Mouse (Mus musculus) lung, embryonic 15.5 days (tissue): ENCODE measurements around the gene Olfr373. TPM values are rescaled to one million over a fixed set of nuclear protein-coding genes. Genes with fewer than 3 reads are reported as not detected.

ENCODE experiments used
- ATAC-seq: fragments of 200-750 bp; cut with Nextera tagmentation; 2 replicates; pipeline ENCODE4 v1.8.0; 2017; ENCODE audit warnings: moderate number of reproducible peaks, borderline replicate concordance; ENCODE audit not compliant: low FRiP score, low TSS enrichment; ENCODE audit errors: extremely low read depth
- H3K27ac ChIP-seq: fragments of 300-500 bp; sonication (generic); 2 replicates; pipeline ENCODE4 v1.5.1; 2015; ENCODE audit warnings: moderate library complexity, mild to moderate bottlenecking, inconsistent platforms
- H3K27me3 ChIP-seq: fragments of 300-500 bp; sonication (generic); 2 replicates; pipeline ENCODE4 v1.6.1; 2015; ENCODE audit warnings: inconsistent platforms
- H3K36me3 ChIP-seq: fragments of 300-500 bp; sonication (generic); 2 replicates; pipeline ENCODE4 v1.6.1; 2015; ENCODE audit warnings: inconsistent platforms
- H3K4me1 ChIP-seq: fragments of 300-500 bp; sonication (generic); 2 replicates; pipeline ENCODE4 v1.6.1; 2015; ENCODE audit warnings: inconsistent platforms
- H3K4me2 ChIP-seq: fragments of 300-500 bp; sonication (generic); 2 replicates; pipeline ENCODE4 v1.6.1; 2015; ENCODE audit warnings: inconsistent platforms, mild to moderate bottlenecking, moderate library complexity
- H3K4me3 ChIP-seq: fragments of 300-500 bp; sonication (generic); 2 replicates; pipeline ENCODE4 v1.5.1; 2015; ENCODE audit warnings: mild to moderate bottlenecking, inconsistent platforms
- H3K9ac ChIP-seq: fragments of 300-500 bp; sonication (generic); 2 replicates; pipeline ENCODE4 v1.6.1; 2015; ENCODE audit warnings: inconsistent platforms
- H3K9me3 ChIP-seq: fragments of 300-500 bp; sonication (generic); 2 replicates; pipeline ENCODE4 v1.6.1; 2016; ENCODE audit warnings: inconsistent platforms
- WGBS: fragments of 180-500 bp; shearing (Covaris S2); methylation state at CpG from one replicate; pipeline ENCODE4 v1.1.7; 2015; 5-methylcytosine and 5-hydroxymethylcytosine counted together
- polyA plus RNA-seq: library from polyadenylated mRNA; unstranded; fragments of >200 nt; fragmentation: Nextera tagmentation; extraction: Ambion mirVana; gene quantifications from 2 replicates; pipeline ENCODE4 v1.2.1, GENCODE M21; 2015

Gene Olfr373
- polyA plus RNA-seq, 1 experiment from 2014 or later, result not detected

DNA sequence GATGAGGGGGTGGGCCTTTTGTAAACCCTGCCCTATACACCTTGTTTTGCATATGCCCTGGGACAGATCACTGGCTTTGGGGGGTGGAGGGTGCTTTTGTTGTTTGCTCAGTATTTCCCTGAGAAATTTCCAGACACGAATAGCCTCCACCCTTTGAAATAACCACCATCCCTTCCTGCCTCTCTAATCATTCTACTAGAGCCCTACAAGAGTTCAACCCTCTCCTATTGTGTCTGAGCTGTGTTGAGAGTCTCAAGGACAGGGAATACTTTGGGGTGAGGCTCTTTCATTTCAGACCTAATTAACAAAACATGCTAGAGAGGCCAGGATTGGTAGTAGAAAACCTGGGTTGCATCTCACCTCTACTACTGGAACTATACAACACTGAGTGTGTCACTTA lies 66.1 kb downstream of the Olfr373 start:
- no peak overlapping the region for H3K4me2 ChIP-seq
- peaks cover 89% of the 10 kb centered on the region for H3K36me3 ChIP-seq
- no peaks in the 10 kb centered on the region for H3K9me3 ChIP-seq
- no peaks in the 10 kb centered on the region for H3K4me1 ChIP-seq
- no peak overlapping the region for H3K9ac ChIP-seq
- ATAC-seq, result no peak
- no peaks in the 10 kb centered on the region for H3K27me3 ChIP-seq
- 83% methylated on average over 1 of the region's 1 CpGs for WGBS
- H3K4me3 ChIP-seq, result no peak overlapping the region
- H3K27ac ChIP-seq, result no peak overlapping the region

DNA sequence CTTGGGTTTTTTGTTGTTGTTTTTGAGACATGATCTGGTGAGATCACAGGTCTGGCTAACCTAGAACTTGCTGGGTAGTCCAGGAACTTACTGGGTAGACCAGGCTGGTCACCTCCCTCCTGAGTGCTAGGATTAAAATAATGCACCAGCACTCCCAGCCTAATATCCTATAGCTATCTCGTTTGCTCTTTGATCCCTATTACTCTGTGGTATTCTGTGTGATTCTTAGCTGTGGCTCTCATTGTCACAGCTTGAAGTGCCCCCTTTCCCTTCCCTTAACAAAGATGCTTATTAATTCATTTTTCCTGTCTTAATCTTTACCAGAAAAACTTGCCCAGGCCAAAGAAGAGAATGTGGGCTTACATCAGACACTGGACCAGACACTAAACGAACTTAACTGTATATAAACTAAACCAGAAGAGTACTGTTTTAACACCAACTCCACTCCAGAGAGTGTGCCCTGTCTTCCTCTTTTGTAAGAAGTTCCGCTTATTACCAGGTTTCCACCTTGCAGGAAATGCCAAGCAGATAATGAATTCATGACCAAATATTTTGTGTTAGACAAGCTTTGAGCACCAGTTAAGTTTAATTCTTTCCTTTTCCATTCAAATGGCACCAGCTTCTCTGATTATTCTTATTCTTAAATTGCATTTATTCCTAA lies 68.6 kb downstream of the Olfr373 start:
- H3K4me2 ChIP-seq, result no peak overlapping the region
- H3K9ac ChIP-seq, result no peak overlapping the region
- H3K4me3 ChIP-seq, result no peak overlapping the region
- no peaks in the 10 kb centered on the region for H3K27me3 ChIP-seq
- no peaks in the 10 kb centered on the region for H3K4me1 ChIP-seq
- ATAC-seq, result no peak
- H3K27ac ChIP-seq, result no peak overlapping the region
- H3K9me3 ChIP-seq, result no peaks in the 10 kb centered on the region
- peaks cover 66% of the 10 kb centered on the region for H3K36me3 ChIP-seq
- 77% methylated on average over 3 of the region's 3 CpGs for whole genome bisulfite sequencing

Other genes starting within 250 kb of the Olfr373 start
- gene Zfp709, start 201.2 kb upstream of the Olfr373 start, polyA plus RNA-seq, result 6.5 and 6.8 TPM in 2 replicates
- 6.6 and 7.6 TPM in 2 replicates for gene Zfp882, start 174.6 kb upstream of the Olfr373 start, polyA plus RNA-seq
- 20.8 and 23.4 TPM in 2 replicates for gene Zfp617, start 174.5 kb upstream of the Olfr373 start, polyA plus RNA-seq
- 21.4 and 22.3 TPM in 2 replicates for gene Zfp961, start 132.1 kb upstream of the Olfr373 start, polyA plus RNA-seq
- 2.4 and 3.0 TPM in 2 replicates for gene Cyp4f18, start 73.6 kb upstream of the Olfr373 start, polyA plus RNA-seq
- gene Olfr372, start 42.0 kb upstream of the Olfr373 start, polyA plus RNA-seq, result not detected in 2 replicates
- not detected in 2 replicates for gene Olfr374, start 23.9 kb downstream of the Olfr373 start, polyA plus RNA-seq
- 896 and 923 TPM in 2 replicates for gene Tpm4, start 51.8 kb downstream of the Olfr373 start, polyA plus RNA-seq
- 118 and 120 TPM in 2 replicates for gene Rab8a, start 78.0 kb downstream of the Olfr373 start, polyA plus RNA-seq
- 0.34 and 0.57 TPM in 2 replicates for gene Hsh2d, start 106.5 kb downstream of the Olfr373 start, polyA plus RNA-seq
- gene Cib3, start 129.7 kb downstream of the Olfr373 start, polyA plus RNA-seq, result 0.20 TPM in 2 replicates
- not detected in 2 replicates for gene Gm11034, start 130.5 kb downstream of the Olfr373 start, polyA plus RNA-seq
- gene Fam32a, start 136.6 kb downstream of the Olfr373 start, polyA plus RNA-seq, result 71.6 and 77.4 TPM in 2 replicates
- gene Ap1m1, start 156.8 kb downstream of the Olfr373 start, polyA plus RNA-seq, result 103 and 106 TPM in 2 replicates
- gene Gm10282, start 222.1 kb downstream of the Olfr373 start, polyA plus RNA-seq, result 33.1 and 33.8 TPM in 2 replicates
- 13.3 and 14.0 TPM in 2 replicates for gene Klf2, start 235.9 kb downstream of the Olfr373 start, polyA plus RNA-seq